Mouse (Mus musculus) neural tube, embryonic 13.5 days (tissue): Measurements from ENCODE around the gene Spag7. TPM values are rescaled to one million over a fixed set of nuclear protein-coding genes. Genes with fewer than 3 reads are reported as not detected.

ENCODE experiments used
- ATAC-seq: fragments of 200-750 bp; cut with Nextera tagmentation; 2 replicates; pipeline ENCODE4 v1.8.0; 2017; ENCODE audit warnings: low read depth, mild to moderate bottlenecking, moderate TSS enrichment, moderate library complexity
- H3K27ac ChIP-seq: fragments of 300-500 bp; sonication (generic); replicated peaks from 2 replicates; pipeline ENCODE4 v1.5.1; 2015; ENCODE audit warnings: moderate library complexity, mild to moderate bottlenecking, inconsistent platforms
- H3K27me3 ChIP-seq: fragments of 300-500 bp; sonication (generic); 2 replicates; pipeline ENCODE4 v1.6.1; 2015; ENCODE audit warnings: mild to moderate bottlenecking, inconsistent platforms
- H3K36me3 ChIP-seq: fragments of 300-500 bp; sonication (generic); 2 replicates; pipeline ENCODE4 v1.6.1; 2015; ENCODE audit warnings: mild to moderate bottlenecking, inconsistent platforms
- H3K4me1 ChIP-seq: fragments of 300-500 bp; sonication (generic); replicated peaks from 2 replicates; pipeline ENCODE4 v1.6.1; 2015; ENCODE audit warnings: inconsistent platforms
- H3K4me2 ChIP-seq: fragments of 300-500 bp; sonication (generic); 2 replicates; pipeline ENCODE4 v1.6.1; 2015; ENCODE audit warnings: inconsistent platforms, mild to moderate bottlenecking, moderate library complexity
- H3K4me3 ChIP-seq: fragments of 300-500 bp; sonication (generic); 2 replicates; pipeline ENCODE4 v1.5.1; 2015; ENCODE audit warnings: mild to moderate bottlenecking, inconsistent platforms
- H3K9ac ChIP-seq: fragments of 300-500 bp; sonication (generic); 2 replicates; pipeline ENCODE4 v1.6.1; 2015; ENCODE audit warnings: moderate library complexity, mild to moderate bottlenecking, inconsistent platforms
- H3K9me3 ChIP-seq: fragments of 300-500 bp; sonication (generic); 2 replicates; pipeline ENCODE4 v1.6.1; 2016; ENCODE audit warnings: inconsistent platforms
- WGBS: fragments of 180-500 bp; shearing (Covaris S2); methylation state at CpG from one replicate; pipeline ENCODE4 v1.1.7; 2015; 5-methylcytosine and 5-hydroxymethylcytosine counted together
- polyA plus RNA-seq: library from polyadenylated mRNA; unstranded; fragments of >200 nt; fragmentation: Nextera tagmentation; extraction: Ambion mirVana; gene quantifications from 2 replicates; pipeline ENCODE4 v1.2.1, GENCODE M21; 2015

Spag7 gene
- polyA plus RNA-seq = 169 and 172 TPM in 2 replicates

- WGBS = under 1% methylated on average over 44 of the region's 44 CpGs
Measured at GRCm38 (mm10) chr11:70668771-70669505, at the start of gene Spag7. Gene Spag7, minus strand, starts transcription at chr11:70669416.

GRCm38 (mm10) chr11:70718481-70718880, 49.3 kb upstream of the Spag7 start:
- Histone ChIP-seq H3K9ac (no peak overlapping the region), H3K9me3 (no peaks in the 10 kb centered on the region), H3K4me3 (no peak overlapping the region), H3K36me3 (peaks cover 79% of the 10 kb centered on the region), H3K27ac (no peak overlapping the region), H3K27me3 (no peaks in the 10 kb centered on the region), H3K4me1 (no peaks in the 10 kb centered on the region), H3K4me2 (no peak overlapping the region)
- 91% methylated on average over 5 of the region's 5 CpGs for WGBS
- no peak for ATAC-seq

More at GRCm38 (mm10) chr11:70668771-70669505, at the start of gene Spag7:
- peak within 1 kb of the TSS; percentile 92 for H3K4me2 ChIP-seq
- H3K9me3 ChIP-seq = no peaks in the 10 kb centered on the region
- H3K9ac ChIP-seq = peak within 1 kb of the TSS; percentile 91
- no peaks in the 10 kb centered on the region for H3K27me3 ChIP-seq
- H3K36me3 ChIP-seq = peaks cover 41% of the 10 kb centered on the region
- peak within 1 kb of the TSS; percentile 98 for H3K27ac ChIP-seq
- peak; percentile 96 for ATAC-seq
- H3K4me1 ChIP-seq = peaks cover 37% of the 10 kb centered on the region
- H3K4me3 ChIP-seq = peak within 1 kb of the TSS; percentile 66

GRCm38 (mm10) chr11:70715832-70716231, 46.6 kb upstream of the Spag7 start:
- 93% methylated on average over 6 of the region's 6 CpGs for WGBS
- Histone ChIP-seq H3K27ac (no peak overlapping the region), H3K9me3 (no peaks in the 10 kb centered on the region), H3K4me1 (no peaks in the 10 kb centered on the region), H3K9ac (no peak overlapping the region), H3K4me2 (no peak overlapping the region), H3K36me3 (peaks cover 80% of the 10 kb centered on the region), H3K4me3 (no peak overlapping the region), H3K27me3 (no peaks in the 10 kb centered on the region)
- no peak for ATAC-seq

GRCm38 (mm10) chr11:70713222-70713621, 44.0 kb upstream of the Spag7 start:
- H3K9ac ChIP-seq = no peak overlapping the region
- no peaks in the 10 kb centered on the region for H3K9me3 ChIP-seq
- ATAC-seq = no peak
- 87% methylated on average over 6 of the region's 6 CpGs for WGBS
- no peaks in the 10 kb centered on the region for H3K4me1 ChIP-seq
- H3K27me3 ChIP-seq = no peaks in the 10 kb centered on the region
- H3K4me3 ChIP-seq = no peak overlapping the region
- H3K4me2 ChIP-seq = no peak overlapping the region
- no peak overlapping the region for H3K27ac ChIP-seq
- peaks cover 79% of the 10 kb centered on the region for H3K36me3 ChIP-seq

GRCm38 (mm10) chr11:70711026-70711425, 41.8 kb upstream of the Spag7 start:
- peaks cover 79% of the 10 kb centered on the region for H3K36me3 ChIP-seq
- ATAC-seq = no peak

GRCm38 (mm10) chr11:70706127-70706526, 36.9 kb upstream of the Spag7 start:
- Histone ChIP-seq H3K36me3 (peaks cover 79% of the 10 kb centered on the region), H3K27me3 (no peaks in the 10 kb centered on the region), H3K4me3 (no peak overlapping the region), H3K27ac (no peak overlapping the region), H3K9ac (no peak overlapping the region), H3K4me1 (peaks cover 19% of the 10 kb centered on the region), H3K4me2 (no peak overlapping the region), H3K9me3 (no peaks in the 10 kb centered on the region)
- WGBS = 87% methylated on average over 3 of the region's 3 CpGs
- no peak for ATAC-seq

More at GRCm38 (mm10) chr11:70711026-70711425, 41.8 kb upstream of the Spag7 start:
- Histone ChIP-seq H3K9me3 (no peaks in the 10 kb centered on the region), H3K27ac (no peak overlapping the region), H3K9ac (no peak overlapping the region), H3K4me2 (no peak overlapping the region), H3K4me1 (no peaks in the 10 kb centered on the region), H3K4me3 (no peak overlapping the region), H3K27me3 (no peaks in the 10 kb centered on the region)
- 96% methylated on average over 10 of the region's 10 CpGs for WGBS

- no peaks in the 10 kb centered on the region for H3K9me3 ChIP-seq
- H3K9ac ChIP-seq = peak overlapping the region; percentile 94
- H3K4me3 ChIP-seq = no peak overlapping the region
- H3K36me3 ChIP-seq = peaks cover 46% of the 10 kb centered on the region
- no peak overlapping the region for H3K27ac ChIP-seq
- WGBS = 81% methylated on average over 6 of the region's 6 CpGs
- peaks cover 28% of the 10 kb centered on the region for H3K4me1 ChIP-seq
- H3K27me3 ChIP-seq = no peaks in the 10 kb centered on the region
- no peak overlapping the region for H3K4me2 ChIP-seq
- ATAC-seq = no peak
Measured at GRCm38 (mm10) chr11:70702781-70703180, 33.6 kb upstream of the Spag7 start.

- Histone ChIP-seq H3K4me3 (peak overlapping the region; percentile 89), H3K27me3 (no peaks in the 10 kb centered on the region), H3K9me3 (no peaks in the 10 kb centered on the region), H3K4me2 (peak overlapping the region; percentile 89), H3K27ac (no peak overlapping the region), H3K9ac (peak overlapping the region; percentile 94), H3K36me3 (peaks cover 40% of the 10 kb centered on the region), H3K4me1 (peaks cover 28% of the 10 kb centered on the region)
- ATAC-seq = no peak
- 86% methylated on average over 6 of the region's 6 CpGs for WGBS
Measured at GRCm38 (mm10) chr11:70701984-70702733, 32.9 kb upstream of the Spag7 start.

GRCm38 (mm10) chr11:70701221-70701955, 32.2 kb upstream of the Spag7 start:
- Histone ChIP-seq H3K36me3 (peaks cover 33% of the 10 kb centered on the region), H3K4me3 (peak overlapping the region; percentile 89), H3K27me3 (no peaks in the 10 kb centered on the region), H3K9me3 (no peaks in the 10 kb centered on the region), H3K4me1 (peaks cover 28% of the 10 kb centered on the region), H3K9ac (peak overlapping the region; percentile 94), H3K27ac (no peak overlapping the region), H3K4me2 (peak overlapping the region; percentile 89)
- 11% methylated on average over 10 of the region's 10 CpGs for WGBS
- ATAC-seq = no peak

- under 1% methylated on average over 33 of the region's 34 CpGs for WGBS
- peaks cover 25% of the 10 kb centered on the region for H3K36me3 ChIP-seq
Measured at GRCm38 (mm10) chr11:70700613-70701012, 31.4 kb upstream of the Spag7 start.

GRCm38 (mm10) chr11:70699722-70700556, 30.7 kb upstream of the Spag7 start, which contains the start of the genes Inca1 and Kif1c:
Gene Inca1, minus strand, starts transcription at chr11:70700155.
Gene Kif1c, plus strand, starts transcription at chr11:70700548.
- WGBS = 1% methylated on average over 67 of the region's 69 CpGs

More at GRCm38 (mm10) chr11:70700613-70701012, 31.4 kb upstream of the Spag7 start:
- Histone ChIP-seq H3K9ac (peak overlapping the region; percentile 94), H3K27me3 (no peaks in the 10 kb centered on the region), H3K4me2 (peak overlapping the region; percentile 89), H3K9me3 (no peaks in the 10 kb centered on the region), H3K4me3 (peak overlapping the region; percentile 89), H3K4me1 (peaks cover 28% of the 10 kb centered on the region), H3K27ac (peak overlapping the region; percentile 93)
- peak; percentile 28 for ATAC-seq

More at GRCm38 (mm10) chr11:70699722-70700556, 30.7 kb upstream of the Spag7 start, which contains the start of the genes Inca1 and Kif1c:
- Histone ChIP-seq H3K9me3 (no peaks in the 10 kb centered on the region), H3K4me3 (peak within 1 kb of the TSS; percentile 89), H3K27ac (peak within 1 kb of the TSS; percentile 93), H3K27me3 (no peaks in the 10 kb centered on the region), H3K36me3 (peaks cover 18% of the 10 kb centered on the region), H3K4me2 (peak within 1 kb of the TSS; percentile 89), H3K4me1 (peaks cover 28% of the 10 kb centered on the region), H3K9ac (peak within 1 kb of the TSS; percentile 94)
- ATAC-seq = peak; percentile 97
